Mouse (Mus musculus): ENCODE results near the gene Wdr90.

DNA sequence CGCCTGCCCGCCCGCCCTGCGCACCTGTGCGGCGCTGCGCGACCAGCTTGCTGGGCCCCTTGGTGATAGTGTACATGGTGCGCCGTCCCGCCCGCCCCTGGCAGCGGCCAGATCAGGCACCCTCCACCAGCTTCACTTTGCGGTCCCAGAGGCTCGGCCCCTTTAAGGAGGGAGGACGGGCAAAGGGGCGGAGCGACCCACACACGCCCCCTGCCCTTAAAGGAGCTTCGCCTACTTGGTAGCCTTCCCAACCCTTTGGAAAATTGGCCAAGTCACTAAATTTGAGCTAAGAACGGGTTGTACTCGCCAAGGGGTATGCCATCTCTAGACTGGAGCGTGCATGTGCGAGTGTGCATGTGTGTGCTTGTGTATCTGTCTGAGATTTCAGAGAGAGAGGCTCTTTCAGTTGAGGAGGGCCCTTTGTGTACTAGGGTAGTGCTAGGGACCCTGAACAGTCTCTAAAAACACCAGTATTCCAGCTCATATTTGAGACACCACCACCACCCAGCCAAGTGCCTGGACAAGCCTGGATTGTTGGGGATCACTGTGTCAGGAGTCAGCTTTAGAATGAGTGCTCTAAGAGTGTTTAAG, 7.4 kb upstream of the Wdr90 start, which contains the start of gene Mcrip2:
- TF ChIP-seq POLR2A (IDR thresholded peaks at IDR 0.05; ENCODE audit: borderline replicate concordance, insufficient read depth, low read length) (peak; percentile 39; the same call in 1 of the 2 replicates), CTCF (IDR thresholded peaks at IDR 0.05; ENCODE audit: borderline replicate concordance, insufficient read depth, low read depth, low read length) (no peak)
